Mouse (Mus musculus) embryonic facial prominence, embryonic 10.5 days (tissue): ENCODE measurements around the gene Adamts16. TPM values are rescaled to one million over a fixed set of nuclear protein-coding genes. Genes with fewer than 3 reads are reported as not detected.
A peak's percentile ranks its signal among the peaks of the same experiment; 100 is the strongest.
"Not testable (repeated sequence)": the region's sequence is repeated elsewhere in the genome, so short reads cannot be mapped to it uniquely, and the experiment has no call there.

ENCODE experiments used
- DNase-seq: peaks from one replicate; pipeline ENCODE4 v3.0.0-alpha.2; 2017; ENCODE audit warnings: low spot score
- H3K27ac ChIP-seq: fragments of 300-500 bp; sonication (generic); replicated peaks from 2 replicates; pipeline ENCODE4 v1.5.1; 2016; ENCODE audit warnings: mild to moderate bottlenecking
- H3K27me3 ChIP-seq: fragments of 300-500 bp; sonication (generic); replicated peaks from 2 replicates; pipeline ENCODE4 v1.6.1; 2016; ENCODE audit warnings: low read depth, mild to moderate bottlenecking; ENCODE audit not compliant: poor library complexity, severe bottlenecking
- H3K36me3 ChIP-seq: fragments of 300-500 bp; sonication (generic); replicated peaks from 2 replicates; pipeline ENCODE4 v1.6.1; 2016; ENCODE audit warnings: mild to moderate bottlenecking, moderate library complexity
- H3K4me1 ChIP-seq: fragments of 300-500 bp; sonication (generic); 2 replicates; pipeline ENCODE4 v1.6.1; 2016
- H3K4me3 ChIP-seq: fragments of 300-500 bp; sonication (generic); 2 replicates; pipeline ENCODE4 v1.5.1; 2016; ENCODE audit warnings: mild to moderate bottlenecking, moderate library complexity
- H3K9me3 ChIP-seq: fragments of 300-500 bp; sonication (generic); 2 replicates; pipeline ENCODE4 v1.6.1; 2016; ENCODE audit warnings: mild to moderate bottlenecking
- WGBS: fragments of 180-500 bp; shearing (Covaris S2); methylation state at CpG from one replicate; pipeline ENCODE4 v1.1.7; 2016; 5-methylcytosine and 5-hydroxymethylcytosine counted together
- polyA plus RNA-seq: library from polyadenylated mRNA; unstranded; fragments of >200 nt; fragmentation: Nextera tagmentation; extraction: Ambion mirVana; gene quantifications from 2 replicates; pipeline ENCODE4 v1.2.1, GENCODE M21; 2016

Adamts16 gene
- polyA plus RNA-seq = 0.33 and 0.36 TPM in 2 replicates

GRCm38 (mm10) chr13:70841421-70841904 lies at the start of gene Adamts16:
TSS of gene Adamts16 (minus strand) at chr13:70841811.
- 0 out of 2 replicates have a peak within 1 kb of the TSS, but pooled peaks have one; percentile 4 for H3K27ac ChIP-seq
- no peaks in the 10 kb centered on the region for H3K36me3 ChIP-seq
- DNase-seq = peak; percentile 20
- H3K9me3 ChIP-seq = no peaks in the 10 kb centered on the region
- peaks cover 42% of the 10 kb centered on the region for H3K27me3 ChIP-seq
- peak within 1 kb of the TSS; percentile 55 for H3K4me3 ChIP-seq
- peaks cover 16% of the 10 kb centered on the region for H3K4me1 ChIP-seq
- 2% methylated on average over 18 of the region's 18 CpGs for WGBS

DNA sequence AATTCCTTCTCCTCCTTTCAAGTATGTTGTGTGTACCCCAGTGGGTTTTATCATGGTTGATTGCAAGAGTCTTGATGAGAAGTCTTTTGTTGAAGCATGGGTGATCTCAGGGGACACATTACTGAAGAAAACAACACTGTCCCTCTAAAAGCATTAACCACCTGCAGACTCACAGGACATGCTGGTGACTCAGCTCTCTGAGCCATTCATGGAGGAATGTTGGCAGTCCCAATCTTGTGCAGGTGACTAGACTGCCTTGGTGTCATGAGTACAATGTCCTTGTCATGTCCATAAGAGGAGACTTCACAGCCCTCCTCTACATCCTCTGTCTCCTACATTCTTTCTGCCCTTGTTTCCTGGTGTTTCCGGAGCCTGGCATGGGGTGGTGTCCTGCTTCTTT lies 45.5 kb upstream of the Adamts16 start:
- Histone ChIP-seq H3K27me3 (no peaks in the 10 kb centered on the region), H3K4me1 (no peaks in the 10 kb centered on the region), H3K4me3 (no peak overlapping the region), H3K27ac (no peak overlapping the region), H3K36me3 (no peaks in the 10 kb centered on the region), H3K9me3 (no peaks in the 10 kb centered on the region)
- DNase-seq = no peak
- WGBS = 81% methylated on average over 1 of the region's 1 CpGs

DNA sequence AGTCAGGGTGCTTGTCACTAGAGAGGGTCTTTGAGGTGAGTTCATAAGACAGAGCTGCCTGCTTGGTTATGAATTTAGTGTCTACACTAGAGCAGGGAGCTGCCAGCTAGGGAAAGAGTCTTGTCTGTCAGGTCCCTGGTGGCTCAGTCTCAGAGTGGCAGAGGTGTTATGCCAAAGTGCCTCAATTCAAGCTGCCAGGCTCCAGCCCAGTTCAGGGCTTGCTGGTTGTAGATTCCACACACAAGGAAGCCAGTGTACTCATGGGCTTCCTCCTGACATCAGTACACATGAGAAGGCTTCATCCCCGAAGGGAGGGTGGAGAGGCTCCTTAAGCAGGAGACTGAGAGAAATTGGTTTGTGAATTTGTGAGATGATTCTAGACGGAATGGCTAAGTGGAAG lies 43.4 kb upstream of the Adamts16 start:
- no peaks in the 10 kb centered on the region for H3K36me3 ChIP-seq
- DNase-seq = no peak
- no peaks in the 10 kb centered on the region for H3K9me3 ChIP-seq
- no peaks in the 10 kb centered on the region for H3K4me1 ChIP-seq
- no peak overlapping the region for H3K27ac ChIP-seq
- no peaks in the 10 kb centered on the region for H3K27me3 ChIP-seq
- no peak overlapping the region for H3K4me3 ChIP-seq
- WGBS = 80% methylated on average over 2 of the region's 2 CpGs

- no peaks in the 10 kb centered on the region for H3K4me1 ChIP-seq
- H3K27me3 ChIP-seq = no peaks in the 10 kb centered on the region
- WGBS = 81% methylated on average over 12 of the region's 12 CpGs
- no peak overlapping the region for H3K27ac ChIP-seq
- H3K4me3 ChIP-seq = no peak overlapping the region
- DNase-seq = no peak
- H3K36me3 ChIP-seq = no peaks in the 10 kb centered on the region
- no peaks in the 10 kb centered on the region for H3K9me3 ChIP-seq
These were observed 42.6 kb upstream of the Adamts16 start for GRCm38 (mm10) chr13:70883891-70884890.

DNA sequence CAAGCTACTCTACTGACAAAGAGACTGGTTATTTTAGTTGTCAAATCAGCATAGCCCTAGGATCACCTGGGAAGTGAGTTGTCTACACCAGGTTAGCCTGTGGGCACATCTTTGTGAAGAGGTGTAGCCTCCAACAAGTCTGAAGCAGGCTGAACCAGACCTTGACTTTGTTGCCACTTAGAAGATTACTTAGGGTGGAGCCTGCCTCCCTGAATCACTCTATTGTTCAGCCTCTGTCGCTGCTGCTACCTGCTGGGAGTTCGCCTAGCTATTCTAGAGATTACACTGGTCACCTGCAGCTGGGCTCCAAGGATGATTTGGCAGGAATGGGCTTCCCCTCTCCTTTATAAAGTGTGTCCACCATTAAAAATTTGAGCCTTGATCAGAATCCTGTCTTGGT lies 38.4 kb upstream of the Adamts16 start:
- not testable (repeated sequence) for DNase-seq, H3K27me3 ChIP-seq, H3K4me3 ChIP-seq, H3K4me1 ChIP-seq, H3K36me3 ChIP-seq, H3K27ac ChIP-seq, H3K9me3 ChIP-seq
- 23% methylated on average over 2 of the region's 2 CpGs for WGBS

GRCm38 (mm10) chr13:70877550-70877913 lies 35.9 kb upstream of the Adamts16 start:
- Histone ChIP-seq H3K27ac (no peak overlapping the region), H3K36me3 (no peaks in the 10 kb centered on the region), H3K27me3 (no peaks in the 10 kb centered on the region), H3K4me3 (no peak overlapping the region), H3K9me3 (no peaks in the 10 kb centered on the region), H3K4me1 (no peaks in the 10 kb centered on the region)
- DNase-seq = no peak
- WGBS = 93% methylated on average over 1 of the region's 1 CpGs

DNA sequence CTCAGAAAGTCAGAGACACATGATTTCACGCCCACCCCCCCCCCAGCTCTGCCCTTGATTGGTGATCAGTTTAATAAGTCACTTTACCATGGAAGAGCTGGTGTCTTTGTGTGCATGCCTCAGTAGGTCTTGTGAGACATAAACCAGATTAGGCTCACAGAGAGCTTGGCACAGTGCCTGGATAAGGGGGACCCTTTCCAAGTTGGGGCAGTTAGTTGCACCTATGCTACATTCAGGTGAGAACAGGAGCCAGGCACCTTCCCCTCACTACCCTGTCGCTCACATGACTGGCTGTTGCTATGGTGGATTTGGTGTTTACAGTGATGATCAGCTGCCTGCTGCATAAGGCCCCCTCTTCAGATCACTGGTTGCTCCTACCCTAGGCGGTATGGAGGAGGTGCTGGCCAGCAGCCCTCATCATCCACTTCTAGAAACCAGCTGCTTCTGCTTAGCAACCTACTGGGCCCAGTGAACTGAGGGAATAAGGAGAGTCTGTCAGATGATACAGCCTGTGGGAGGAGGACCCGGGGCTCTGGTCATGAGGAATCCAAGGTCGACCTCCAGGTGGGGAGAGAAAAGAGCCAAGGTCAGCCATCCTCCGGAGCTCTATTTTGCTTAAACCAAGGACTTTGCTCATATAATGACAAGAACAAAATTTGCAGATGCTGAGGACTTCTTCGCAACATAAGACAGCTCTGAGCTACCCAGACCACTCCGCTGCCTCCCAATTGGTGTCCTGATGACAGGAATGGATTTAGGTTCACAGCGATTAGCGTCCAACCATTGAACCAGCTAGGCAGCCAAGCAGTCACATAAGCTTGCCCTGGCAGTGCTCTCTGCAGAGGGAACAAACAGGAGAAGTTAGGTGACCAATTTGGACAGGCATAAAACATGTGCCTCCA lies 35.3 kb upstream of the Adamts16 start:
- no peaks in the 10 kb centered on the region for H3K36me3 ChIP-seq
- no peaks in the 10 kb centered on the region for H3K9me3 ChIP-seq
- H3K4me1 ChIP-seq = no peaks in the 10 kb centered on the region
- H3K27me3 ChIP-seq = no peaks in the 10 kb centered on the region
- DNase-seq = no peak
- H3K4me3 ChIP-seq = no peak overlapping the region
- 82% methylated on average over 10 of the region's 10 CpGs for WGBS
- H3K27ac ChIP-seq = no peak overlapping the region

DNA sequence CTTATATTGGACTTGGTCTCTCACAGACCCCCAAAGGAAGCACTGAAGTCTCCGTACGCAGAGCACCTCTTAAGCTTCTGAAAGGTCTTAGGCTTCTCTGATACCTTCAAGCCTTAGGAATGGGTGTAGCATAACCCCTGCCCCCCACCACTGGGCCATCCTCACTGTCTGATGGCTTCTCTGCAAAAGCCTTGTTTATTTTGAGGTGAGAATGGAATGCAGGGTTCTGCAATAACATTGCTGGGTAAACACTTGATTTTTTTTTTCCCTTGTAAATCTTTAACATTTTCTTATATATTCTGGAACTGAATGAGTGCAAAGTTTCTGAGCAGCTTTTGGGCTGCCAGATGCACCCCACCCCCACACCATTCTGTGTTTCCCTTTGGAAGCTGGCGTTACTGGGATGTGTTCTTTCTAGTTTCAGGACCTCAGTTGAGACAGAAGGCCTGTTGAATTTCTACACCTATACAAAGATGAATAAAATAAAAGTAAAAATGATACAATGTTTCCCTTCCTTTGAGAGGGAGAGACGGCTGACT lies 33.9 kb upstream of the Adamts16 start:
- H3K27me3 ChIP-seq = no peaks in the 10 kb centered on the region
- no peak for DNase-seq
- 85% methylated on average over 4 of the region's 4 CpGs for WGBS

GRCm38 (mm10) chr13:70874741-70875140 lies 33.1 kb upstream of the Adamts16 start:
- DNase-seq = no peak
- H3K27me3 ChIP-seq = no peaks in the 10 kb centered on the region
- H3K4me1 ChIP-seq = no peaks in the 10 kb centered on the region
- H3K9me3 ChIP-seq = no peaks in the 10 kb centered on the region
- H3K4me3 ChIP-seq = no peak overlapping the region
- no peak overlapping the region for H3K27ac ChIP-seq
- no peaks in the 10 kb centered on the region for H3K36me3 ChIP-seq

More for the DNA sequence above, 33.9 kb upstream of the Adamts16 start:
- Histone ChIP-seq H3K27ac (no peak overlapping the region), H3K9me3 (no peaks in the 10 kb centered on the region), H3K4me1 (no peaks in the 10 kb centered on the region), H3K4me3 (no peak overlapping the region), H3K36me3 (no peaks in the 10 kb centered on the region)

GRCm38 (mm10) chr13:70873851-70874250 lies 32.2 kb upstream of the Adamts16 start:
- not testable (repeated sequence) for H3K27me3 ChIP-seq, H3K36me3 ChIP-seq, H3K4me1 ChIP-seq, H3K27ac ChIP-seq, H3K9me3 ChIP-seq, DNase-seq, H3K4me3 ChIP-seq
- 78% methylated on average over 13 of the region's 13 CpGs for WGBS

DNA sequence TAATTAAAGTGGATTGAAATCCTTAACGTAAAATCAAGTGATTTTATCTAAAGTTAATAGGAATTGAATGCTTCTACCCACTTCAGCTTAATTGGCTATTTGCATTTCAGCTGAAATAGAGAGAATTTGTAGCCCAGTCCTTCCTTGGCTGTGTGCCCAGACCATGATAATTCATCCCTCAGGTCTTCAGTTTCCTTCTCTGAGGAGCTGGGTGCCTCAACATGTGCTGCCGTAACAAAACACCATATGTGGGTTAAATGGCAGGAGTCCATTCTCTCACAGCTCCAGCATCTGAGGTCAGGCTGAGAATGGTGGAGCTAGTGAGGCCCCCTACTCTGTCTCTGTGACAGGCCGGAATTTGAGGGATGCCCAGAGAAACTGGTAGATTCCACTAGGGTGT lies 29.4 kb upstream of the Adamts16 start:
- Histone ChIP-seq H3K36me3 (no peaks in the 10 kb centered on the region), H3K27me3 (no peaks in the 10 kb centered on the region), H3K27ac (no peak overlapping the region), H3K4me3 (no peak overlapping the region), H3K9me3 (no peaks in the 10 kb centered on the region), H3K4me1 (no peaks in the 10 kb centered on the region)
- 79% methylated on average over 3 of the region's 3 CpGs for WGBS
- no peak for DNase-seq

DNA sequence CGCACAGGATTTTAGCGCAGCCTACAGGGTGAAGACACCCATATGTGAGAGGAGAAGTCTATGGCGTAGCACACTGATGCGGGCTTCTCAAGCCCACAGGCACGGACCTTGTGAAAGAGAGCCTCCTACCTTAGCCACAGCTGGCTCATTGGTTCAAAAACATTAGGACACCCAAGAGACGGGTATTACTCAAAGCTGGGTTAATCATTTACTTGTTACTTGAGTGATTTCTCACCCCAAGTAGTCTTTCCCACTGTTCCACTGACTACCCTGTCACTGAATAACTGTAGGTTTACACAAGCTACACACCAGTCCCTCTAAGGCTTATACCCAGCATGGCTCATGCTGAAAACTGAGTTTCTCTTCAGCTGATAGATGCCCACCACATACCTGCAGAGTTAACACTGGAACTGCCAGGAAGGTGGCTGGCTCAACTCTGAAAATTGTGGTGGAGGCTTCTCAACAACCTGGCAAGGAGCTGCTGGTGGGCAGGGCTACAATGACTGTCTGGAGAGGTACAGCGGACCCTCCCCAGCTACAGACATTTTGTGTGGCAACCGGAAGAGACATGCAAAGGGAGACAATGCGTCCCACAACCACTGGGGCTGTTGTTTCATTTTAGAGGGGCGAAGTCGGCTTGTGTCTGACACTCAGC lies 25.5 kb upstream of the Adamts16 start:
- H3K36me3 ChIP-seq = no peaks in the 10 kb centered on the region
- no peak overlapping the region for H3K27ac ChIP-seq
- no peak overlapping the region for H3K4me3 ChIP-seq
- no peaks in the 10 kb centered on the region for H3K9me3 ChIP-seq
- no peaks in the 10 kb centered on the region for H3K4me1 ChIP-seq
- H3K27me3 ChIP-seq = no peaks in the 10 kb centered on the region
- WGBS = 91% methylated on average over 11 of the region's 11 CpGs
- no peak for DNase-seq
